Mouse (Mus musculus): ENCODE measurements around the gene Arpp19.

DNA sequence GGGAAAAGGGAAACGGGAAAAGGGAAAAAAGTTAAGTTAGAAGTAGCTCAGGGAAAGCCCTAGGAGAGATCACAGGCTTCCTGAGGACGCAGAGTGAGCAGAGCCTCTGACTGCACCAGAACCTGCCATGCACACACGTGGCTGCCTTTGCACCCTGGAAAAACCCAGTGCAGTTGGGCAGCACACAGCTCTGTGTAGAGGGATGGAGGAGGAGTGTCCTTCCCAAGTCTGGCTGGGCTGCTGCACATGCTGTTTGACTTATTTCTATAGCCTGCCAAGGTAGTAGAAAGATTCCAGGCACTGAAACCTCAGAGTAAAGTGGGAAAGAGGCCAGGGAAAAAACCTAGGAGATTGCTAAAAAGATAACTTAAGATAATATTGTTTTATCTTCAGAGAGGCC is 35.2 kb upstream of the Arpp19 start:
- TF ChIP-seq CTCF (IDR thresholded peaks at IDR 0.05; ENCODE audit: low read depth) (no peak), EP300 (IDR thresholded peaks at IDR 0.05; ENCODE audit: low read depth) (no peak)

Measured in liver, embryonic 14.5 days (tissue).